Mouse (Mus musculus): ENCODE data around the gene Coro1b.
A peak's percentile ranks its signal among the peaks of the same experiment; 100 is the strongest.

The Coro1b gene

DNA sequence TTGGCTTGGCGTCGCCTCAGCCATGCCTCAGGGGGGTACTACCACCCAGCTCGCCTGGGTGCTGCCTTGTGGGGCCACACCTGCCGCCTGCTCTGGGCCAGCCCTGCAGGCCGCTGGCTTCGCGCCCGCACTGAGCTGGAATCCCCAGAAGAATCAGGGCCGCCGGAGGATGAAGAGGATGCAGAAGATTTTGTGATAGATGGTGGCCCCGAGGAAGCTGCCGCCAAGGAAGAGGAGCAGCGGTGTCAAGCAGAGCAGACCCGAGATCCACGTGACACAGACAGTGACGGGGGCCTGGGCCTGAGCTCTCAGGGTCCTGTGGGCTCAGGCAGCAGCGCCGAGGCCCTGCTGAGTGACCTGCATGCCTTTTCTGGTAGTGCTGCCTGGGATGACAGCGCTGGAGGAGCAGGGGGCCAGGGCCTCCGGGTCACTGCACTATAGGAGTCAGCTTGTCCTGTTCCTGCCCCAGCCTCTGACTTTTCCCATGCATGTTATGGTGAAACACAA is 7.7 kb downstream of the Coro1b start:
- no peak for DNase-seq (ENCODE audit: low spot score in 2 of 2)

GRCm38 (mm10) chr19:4156771-4157170 is 8.4 kb downstream of the Coro1b start:
- no peak for DNase-seq (ENCODE audit: low spot score in 2 of 2)

DNA sequence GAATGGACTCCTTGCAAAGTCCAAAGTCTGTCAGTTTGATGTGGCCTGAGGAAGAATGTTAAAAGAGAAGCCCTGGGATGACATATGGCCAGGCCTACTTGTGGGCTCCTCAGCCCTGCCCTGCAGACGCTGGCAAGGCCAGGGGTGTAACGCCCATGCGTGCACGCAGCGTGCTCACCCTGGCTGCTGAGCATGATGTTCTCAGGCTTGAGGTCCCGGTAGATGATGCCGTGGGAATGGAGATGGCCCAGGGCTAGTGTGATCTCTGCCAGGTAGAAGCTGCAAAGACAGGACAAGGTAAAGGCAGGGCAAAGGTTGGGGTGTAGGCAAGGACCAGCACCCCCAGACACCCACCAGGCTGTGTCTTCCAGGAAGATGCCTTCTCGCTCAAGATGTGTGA is 10.6 kb downstream of the Coro1b start:
- no peak for DNase-seq (ENCODE audit: low spot score in 2 of 2)

DNA sequence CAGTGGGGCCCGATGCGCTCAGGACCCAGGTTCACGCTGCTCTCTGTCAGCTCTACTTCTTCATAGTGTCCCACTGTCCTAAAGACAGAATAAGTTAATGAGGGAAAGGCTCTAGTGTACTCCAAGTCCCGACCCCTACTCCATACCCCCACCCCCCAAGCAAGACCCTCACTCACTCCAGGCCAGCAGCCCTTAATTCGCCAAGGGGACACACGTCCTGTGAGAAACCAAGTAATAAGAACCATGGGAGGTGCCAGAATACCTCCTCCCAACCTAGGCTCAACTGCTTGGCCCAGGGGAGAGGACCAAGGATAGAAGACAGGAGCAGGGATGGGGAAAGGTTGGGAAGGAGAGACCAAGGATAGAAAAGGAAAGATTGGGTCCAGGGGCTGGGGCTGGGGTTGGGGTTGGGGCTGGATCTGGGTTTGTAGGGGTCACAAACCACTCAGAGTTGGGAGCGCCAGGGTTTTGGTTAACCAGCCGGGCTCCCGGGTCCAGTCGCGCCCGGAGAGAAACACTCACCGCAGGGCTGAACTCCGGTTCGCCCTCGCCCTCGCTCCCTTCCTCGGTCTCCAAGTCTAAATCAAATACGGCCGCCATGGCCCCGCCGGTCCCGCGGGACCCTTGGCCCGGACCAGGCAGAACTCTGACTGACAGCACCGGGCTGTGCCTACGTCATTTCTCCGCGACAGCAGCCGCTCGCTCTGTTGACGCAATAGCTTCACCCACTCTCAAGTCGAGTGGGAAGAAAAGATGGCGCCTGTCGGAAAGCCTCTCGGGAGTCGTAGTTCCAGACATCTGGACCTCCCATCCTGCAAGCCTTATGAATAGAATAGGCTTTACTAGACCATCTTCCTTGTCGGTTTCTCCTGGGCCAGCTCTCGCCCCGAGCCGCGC is 14.5 kb downstream of the Coro1b start, which contains the start of gene Rps6kb2:
Gene Rps6kb2, minus strand, starts transcription at position 709 of the 897 bp plus-strand sequence.
- peak; percentile 94 to 98 for DNase-seq (ENCODE audit: low spot score in 2 of 2)

DNA sequence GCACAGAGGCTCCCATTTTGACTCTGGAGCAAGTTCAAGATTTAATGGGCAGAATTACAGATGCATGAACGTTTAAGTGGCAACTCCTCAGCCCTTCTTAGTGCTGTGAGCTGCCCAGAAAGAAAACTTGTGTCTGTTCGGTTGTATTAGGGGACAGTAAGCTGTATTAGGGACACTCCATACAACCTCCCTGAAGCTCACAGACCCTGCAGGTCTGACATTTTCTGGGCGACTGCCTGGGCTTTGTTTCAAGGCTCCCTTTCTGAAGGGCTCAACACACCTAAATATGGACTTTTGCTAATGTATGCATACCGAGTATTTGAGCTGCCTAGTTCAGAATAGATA is 15.1 kb downstream of the Coro1b start:
- no peak for DNase-seq (ENCODE audit: low spot score in 2 of 2)

DNA sequence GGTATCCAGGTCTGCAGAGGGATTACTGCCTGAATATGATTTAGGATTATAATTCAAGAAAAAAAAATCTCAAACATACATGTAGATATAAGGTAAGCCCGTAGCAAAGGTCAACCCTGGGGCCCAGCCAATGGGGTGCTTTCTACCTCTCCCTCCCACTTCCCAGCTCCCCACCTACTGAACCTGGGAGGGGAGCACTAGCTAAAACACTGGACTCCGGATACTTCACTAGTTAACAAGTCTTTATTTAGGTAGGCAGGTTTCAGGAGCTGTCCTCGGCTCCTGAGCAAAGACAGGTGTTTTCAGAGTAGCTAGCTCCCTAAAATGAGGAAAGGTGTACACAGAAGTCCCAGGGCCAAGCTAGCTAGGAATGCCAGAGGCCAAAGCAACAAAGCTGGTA is 15.7 kb downstream of the Coro1b start:
- DNase-seq (ENCODE audit: low spot score in 2 of 2), result no peak

DNA sequence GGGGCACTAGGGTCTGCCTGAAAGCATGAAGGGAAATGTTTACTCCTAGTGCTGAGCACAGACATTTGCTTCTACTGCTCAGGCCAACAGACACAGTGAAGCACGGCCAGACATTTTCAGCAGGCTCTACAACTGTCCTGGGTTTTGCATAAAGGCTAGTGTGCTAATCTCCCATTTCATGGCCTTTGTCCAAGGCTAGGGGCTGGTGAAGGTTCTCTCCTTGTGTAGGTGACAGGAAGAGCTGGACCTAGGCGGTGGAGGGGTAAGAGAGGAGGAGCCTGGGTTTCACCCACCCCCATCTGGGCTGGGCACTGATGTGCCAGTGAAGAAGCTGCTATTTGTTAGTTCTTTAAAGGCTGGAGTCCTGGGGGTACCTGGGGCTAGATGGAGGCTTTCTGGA is 16.3 kb downstream of the Coro1b start:
- DNase-seq (ENCODE audit: low spot score in 2 of 2), result no peak

DNA sequence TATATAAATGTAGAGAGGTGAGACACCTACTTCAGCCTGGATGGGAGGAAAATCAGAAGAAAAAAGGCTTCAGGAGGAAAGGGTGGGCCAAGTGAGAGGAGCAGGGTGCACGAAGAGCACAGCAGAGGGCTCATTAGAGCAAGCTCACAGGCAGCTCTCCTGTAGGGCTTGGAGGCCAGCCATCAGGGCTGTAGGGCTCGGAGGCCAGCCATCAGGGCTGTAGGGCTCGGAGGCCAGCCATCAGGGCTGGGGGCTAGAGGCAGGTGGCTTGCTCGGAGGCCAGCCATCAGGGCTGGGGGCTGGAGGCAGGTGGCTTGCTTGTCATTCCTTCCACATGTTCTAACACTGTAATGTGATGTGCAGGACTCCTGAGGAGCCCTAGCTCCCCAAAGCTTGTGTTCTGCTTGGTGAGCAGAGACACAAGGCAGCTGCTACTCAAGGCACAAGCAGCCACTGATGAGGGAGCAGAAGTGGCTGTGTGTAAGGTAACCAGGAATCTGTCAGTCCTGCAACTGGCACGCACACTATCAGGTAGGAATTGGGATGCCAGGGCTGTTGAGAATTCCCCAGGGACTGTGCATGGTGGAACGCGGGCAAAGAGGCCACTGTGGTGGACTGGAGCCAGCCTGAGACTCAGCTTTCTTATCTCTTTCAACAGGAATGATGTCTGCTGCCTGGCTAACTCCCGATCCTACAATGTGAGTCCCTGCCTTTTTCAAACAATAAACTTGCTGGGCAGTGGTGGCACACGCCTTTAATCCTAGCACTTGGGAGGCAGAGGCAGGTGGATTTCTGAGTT is 18.5 kb downstream of the Coro1b start:
- DNase-seq (ENCODE audit: low spot score in 2 of 2), result no peak

DNA sequence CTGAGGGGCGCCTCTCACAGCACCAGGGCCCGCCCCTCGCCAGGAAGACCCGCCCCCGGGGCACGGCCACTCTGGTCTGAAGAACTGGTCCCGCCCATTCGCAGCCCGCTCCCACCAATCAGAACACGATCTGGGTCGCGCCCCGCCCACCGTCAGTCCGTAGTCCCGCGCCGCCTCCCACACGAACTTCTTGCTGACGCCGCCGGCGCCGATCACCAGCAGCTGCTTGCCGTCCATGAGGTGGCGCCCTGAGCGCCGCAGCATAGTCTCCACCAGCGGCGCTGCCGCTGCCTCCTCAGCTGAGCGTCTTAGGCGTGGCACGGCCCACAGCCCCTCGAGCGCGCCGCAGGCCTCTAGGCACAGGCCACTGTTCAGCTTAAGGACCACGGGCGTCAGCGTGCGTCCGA is 21.0 kb downstream of the Coro1b start:
- peak; percentile 98 to 100 for DNase-seq (ENCODE audit: low spot score in 2 of 2)

- DNase-seq (ENCODE audit: low spot score in 2 of 2), result no peak
Observed at GRCm38 (mm10) chr19:4169810-4170209, 21.4 kb downstream of the Coro1b start.

- DNase-seq (ENCODE audit: low spot score in 2 of 2), result no peak
Observed at GRCm38 (mm10) chr19:4170723-4171392, 22.4 kb downstream of the Coro1b start.

DNA sequence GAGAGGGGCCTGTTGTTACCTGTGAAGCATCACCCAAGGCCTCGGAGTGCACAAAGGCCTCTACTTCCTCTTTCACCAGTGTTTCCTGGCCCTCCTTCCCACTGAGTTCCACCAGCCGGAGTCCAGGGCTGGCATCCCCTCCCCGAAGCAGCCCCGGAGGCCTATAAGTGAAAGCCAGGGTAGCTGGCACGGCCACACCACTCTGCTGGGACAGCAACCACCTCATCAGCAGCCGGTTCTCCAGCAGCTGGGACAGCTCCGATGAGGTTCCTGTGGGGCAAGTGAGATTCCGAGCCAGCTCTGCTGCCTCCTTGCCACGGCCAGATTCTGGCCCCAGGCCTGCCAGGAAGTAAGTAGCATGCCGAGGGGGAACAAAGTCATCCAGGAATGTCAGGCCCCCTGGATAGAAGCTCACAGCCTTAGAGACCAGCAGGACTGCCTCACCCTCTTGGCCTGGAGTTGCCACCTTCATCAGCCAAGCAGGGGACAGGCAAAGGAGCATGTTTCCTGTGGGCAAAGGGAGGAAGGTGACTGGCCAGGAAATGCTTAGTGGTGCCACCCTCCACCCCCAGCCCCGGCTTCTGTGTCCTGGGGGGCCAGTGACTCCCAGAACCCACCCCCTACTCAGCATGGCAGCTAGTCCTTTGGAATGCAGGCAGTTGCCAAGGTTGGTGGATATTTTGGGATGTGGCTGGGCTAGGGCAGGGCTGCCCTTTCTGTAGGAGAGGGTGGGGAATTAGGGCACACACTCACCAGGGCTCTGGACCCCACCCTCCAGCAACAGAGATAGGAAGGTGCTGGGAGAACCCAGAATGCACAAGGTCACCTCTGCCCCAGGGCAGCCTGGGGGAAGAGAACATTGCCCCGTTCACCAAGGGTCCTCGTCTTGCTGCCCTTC is 23.2 kb downstream of the Coro1b start:
- no peak for DNase-seq (ENCODE audit: low spot score in 2 of 2)

DNA sequence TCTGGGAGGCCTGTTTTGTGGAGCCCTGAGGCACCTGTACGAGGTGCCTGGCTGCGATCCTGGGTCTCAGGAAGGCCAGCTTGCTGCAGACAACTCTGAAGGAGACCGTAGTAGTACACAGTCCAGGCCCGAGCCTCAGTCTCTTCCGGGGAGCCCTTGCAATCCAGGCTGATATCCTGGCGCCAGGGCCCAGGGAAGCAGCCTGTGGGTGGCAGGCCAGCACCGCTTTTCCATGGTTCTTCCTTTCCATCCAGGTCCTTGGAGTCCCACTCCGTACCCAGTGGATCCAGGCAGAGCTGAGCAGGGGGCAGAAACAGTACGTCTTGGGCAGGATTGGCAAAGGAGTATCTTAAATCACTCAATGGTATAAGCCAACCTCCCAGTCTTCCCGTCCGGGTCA is 24.5 kb downstream of the Coro1b start:
- DNase-seq (ENCODE audit: low spot score in 2 of 2), result no peak

GRCm38 (mm10) chr19:4175368-4175947 is 27.0 kb downstream of the Coro1b start, which contains the start of gene Carns1:
TSS of gene Carns1 (minus strand) at chr19:4175479.
- DNase-seq (ENCODE audit: low spot score in 2 of 2), result peak in 1 of 2 experiments; percentile 53

DNA sequence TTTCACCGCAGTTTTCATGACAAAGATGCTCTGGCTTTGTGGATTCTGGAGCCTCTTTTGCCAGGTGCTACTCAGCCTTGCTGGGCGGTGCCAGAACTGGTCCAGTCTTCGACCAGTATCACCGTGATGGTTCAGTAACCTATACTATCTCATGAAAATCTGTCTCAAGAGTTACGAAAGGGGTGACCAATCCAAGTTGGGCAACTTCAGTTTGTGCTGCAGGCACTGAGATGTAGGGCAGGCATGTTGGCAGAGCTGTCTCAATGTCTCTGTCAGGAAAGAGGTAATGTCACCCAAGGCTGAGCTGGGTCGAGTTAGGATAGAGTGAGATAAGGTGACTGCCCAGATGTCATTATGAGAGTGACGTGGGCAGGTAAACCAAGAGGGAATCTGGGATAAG is 32.0 kb downstream of the Coro1b start:
- DNase-seq (ENCODE audit: low spot score in 2 of 2), result no peak

- peak in 1 of 2 experiments; percentile 83 for DNase-seq (ENCODE audit: low spot score in 2 of 2)
Observed at GRCm38 (mm10) chr19:4181892-4182291, 33.5 kb downstream of the Coro1b start.

GRCm38 (mm10) chr19:4183689-4184088 is 35.3 kb downstream of the Coro1b start:
- no peak for DNase-seq (ENCODE audit: low spot score in 2 of 2)

DNA sequence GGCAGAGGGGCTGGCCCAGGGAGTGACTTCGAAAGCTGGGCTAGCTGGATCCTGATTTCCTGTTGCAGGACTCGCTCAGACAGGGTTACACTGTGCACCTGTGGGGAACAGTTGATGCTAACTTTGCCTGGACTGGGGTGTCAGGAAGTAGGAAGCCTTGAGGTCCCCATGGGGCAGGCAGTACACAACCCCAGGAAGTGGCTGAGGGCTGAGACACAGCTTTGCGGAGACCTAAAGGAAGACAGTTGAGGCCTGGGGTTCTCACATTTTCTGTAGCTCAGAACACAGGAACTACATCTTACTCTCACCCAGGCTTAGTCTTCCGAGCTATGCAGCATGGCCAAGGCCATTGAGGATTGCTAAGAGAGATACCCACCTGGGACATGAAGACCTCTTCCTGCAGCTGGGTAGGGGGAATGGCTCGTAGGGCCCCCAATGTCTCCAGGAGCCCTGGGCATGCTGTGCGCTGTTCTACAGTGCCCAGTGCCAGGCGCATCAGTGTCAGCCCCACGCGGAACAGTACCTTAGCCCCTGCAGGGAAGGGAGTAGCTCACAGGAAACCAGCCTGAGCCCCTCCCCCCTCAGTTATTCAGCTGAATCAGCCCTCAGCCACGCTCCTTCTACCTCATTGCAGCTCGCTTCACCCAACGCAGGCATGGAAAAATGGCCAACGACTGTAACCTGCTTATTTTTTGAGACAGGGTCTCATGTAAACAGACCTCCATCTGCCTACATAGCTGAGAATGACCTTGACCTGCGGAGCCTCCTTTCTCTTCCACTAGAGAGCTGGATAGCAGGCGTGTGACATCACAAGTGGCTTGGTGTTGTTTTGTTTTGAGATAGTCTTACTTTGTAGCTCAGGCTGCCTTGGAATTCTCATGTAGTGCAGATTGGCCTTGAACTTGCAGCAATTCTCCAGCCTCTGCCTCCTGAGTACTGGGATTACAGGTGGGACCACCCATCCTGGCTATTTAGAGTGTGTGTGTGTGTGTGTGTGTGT is 36.9 kb downstream of the Coro1b start:
- no peak for DNase-seq (ENCODE audit: low spot score in 2 of 2)

GRCm38 (mm10) chr19:4187303-4187702 is 38.9 kb downstream of the Coro1b start:
- DNase-seq (ENCODE audit: low spot score in 2 of 2), result no peak
